Mouse (Mus musculus): ENCODE data around the gene Cyp24a1. TPM values are rescaled to one million over a fixed set of nuclear protein-coding genes. Genes with fewer than 3 reads are reported as not detected.

The Cyp24a1 gene
- polyA plus RNA-seq, 1 experiment from 2014 or later, result 0.17 TPM

Other genes starting within 250 kb of the Cyp24a1 start
- gene Bcas1, start 69.3 kb downstream of the Cyp24a1 start, polyA plus RNA-seq (2015; fragmentation: Nextera tagmentation; extraction: Ambion mirVana), result 8.3 and 9.1 TPM in 2 replicates
- 127 and 147 TPM in 2 replicates for gene Pfdn4, start 717 bp downstream of the Cyp24a1 start, polyA plus RNA-seq (2015; fragmentation: Nextera tagmentation; extraction: Ambion mirVana)
- not detected in 2 replicates for gene 4930470P17Rik, start 104.9 kb upstream of the Cyp24a1 start, polyA plus RNA-seq (2015; fragmentation: Nextera tagmentation; extraction: Ambion mirVana)
- gene Dok5, start 234.7 kb upstream of the Cyp24a1 start, polyA plus RNA-seq (2015; fragmentation: Nextera tagmentation; extraction: Ambion mirVana), result 41.1 and 42.7 TPM in 2 replicates